Mouse (Mus musculus) embryonic facial prominence, embryonic 15.5 days (tissue): ENCODE measurements around the gene Vmn2r100. TPM values are rescaled to one million over a fixed set of nuclear protein-coding genes. Genes with fewer than 3 reads are reported as not detected.

Experiments
- ATAC-seq: fragments of 200-750 bp; cut with Nextera tagmentation; 2 replicates; pipeline ENCODE4 v1.8.0; 2017; ENCODE audit warnings: low read depth, moderate TSS enrichment; ENCODE audit not compliant: insufficient number of reproducible peaks, low FRiP score, low TSS enrichment
- H3K27ac ChIP-seq: fragments of 300-500 bp; sonication (generic); replicated peaks from 2 replicates; pipeline ENCODE4 v1.5.1; 2015; ENCODE audit warnings: mild to moderate bottlenecking, inconsistent platforms
- H3K27me3 ChIP-seq: fragments of 300-500 bp; sonication (generic); 2 replicates; pipeline ENCODE4 v1.6.1; 2015; ENCODE audit warnings: inconsistent platforms
- H3K36me3 ChIP-seq: fragments of 300-500 bp; sonication (generic); 2 replicates; pipeline ENCODE4 v1.6.1; 2015; ENCODE audit warnings: mild to moderate bottlenecking, inconsistent platforms
- H3K4me1 ChIP-seq: fragments of 300-500 bp; sonication (generic); 2 replicates; pipeline ENCODE4 v1.6.1; 2015; ENCODE audit warnings: inconsistent platforms
- H3K4me2 ChIP-seq: fragments of 300-500 bp; sonication (generic); replicated peaks from 2 replicates; pipeline ENCODE4 v1.6.1; 2015; ENCODE audit warnings: mild to moderate bottlenecking, inconsistent platforms
- H3K4me3 ChIP-seq: fragments of 300-500 bp; sonication (generic); replicated peaks from 2 replicates; pipeline ENCODE4 v1.5.1; 2015; ENCODE audit warnings: mild to moderate bottlenecking, inconsistent platforms
- H3K9ac ChIP-seq: fragments of 300-500 bp; sonication (generic); 2 replicates; pipeline ENCODE4 v1.6.1; 2015; ENCODE audit warnings: inconsistent platforms
- H3K9me3 ChIP-seq: fragments of 300-500 bp; sonication (generic); replicated peaks from 2 replicates; pipeline ENCODE4 v1.6.1; 2016; ENCODE audit warnings: inconsistent platforms
- polyA plus RNA-seq: library from polyadenylated mRNA; unstranded; fragments of >200 nt; fragmentation: Nextera tagmentation; extraction: Ambion mirVana; gene quantifications from 2 replicates; pipeline ENCODE4 v1.2.1, GENCODE M21; 2015

Gene Vmn2r100
- not detected in 2 replicates for polyA plus RNA-seq

DNA sequence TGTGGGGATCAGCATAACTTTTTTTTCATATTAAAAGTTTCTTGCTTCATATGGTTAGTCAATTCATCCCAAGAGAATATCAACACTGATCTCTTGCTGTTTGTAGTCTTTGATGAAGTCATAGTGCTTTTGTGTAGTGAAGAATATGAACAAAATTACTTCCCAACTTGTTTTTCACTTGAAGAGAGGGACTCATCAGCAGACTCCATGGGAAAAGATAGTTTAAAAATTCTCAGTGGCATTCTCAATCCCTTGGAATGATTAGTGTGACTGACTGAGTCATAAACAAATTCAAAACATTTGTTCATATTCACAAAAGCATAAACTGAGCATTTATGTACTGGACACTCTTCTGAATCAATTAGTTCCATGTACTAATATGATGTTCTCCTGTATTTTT lies at the start of gene Vmn2r100:
Gene Vmn2r100, plus strand, starts transcription at position 301 of the 400 bp plus-strand sequence.
- H3K27me3 ChIP-seq, result no peaks in the 10 kb centered on the region
- H3K4me2 ChIP-seq, result no peak within 1 kb of the TSS
- no peaks in the 10 kb centered on the region for H3K9me3 ChIP-seq
- no peaks in the 10 kb centered on the region for H3K4me1 ChIP-seq
- no peak within 1 kb of the TSS for H3K9ac ChIP-seq
- H3K36me3 ChIP-seq, result no peaks in the 10 kb centered on the region
- ATAC-seq, result no peak
- H3K27ac ChIP-seq, result no peak within 1 kb of the TSS
- H3K4me3 ChIP-seq, result no peak within 1 kb of the TSS

DNA sequence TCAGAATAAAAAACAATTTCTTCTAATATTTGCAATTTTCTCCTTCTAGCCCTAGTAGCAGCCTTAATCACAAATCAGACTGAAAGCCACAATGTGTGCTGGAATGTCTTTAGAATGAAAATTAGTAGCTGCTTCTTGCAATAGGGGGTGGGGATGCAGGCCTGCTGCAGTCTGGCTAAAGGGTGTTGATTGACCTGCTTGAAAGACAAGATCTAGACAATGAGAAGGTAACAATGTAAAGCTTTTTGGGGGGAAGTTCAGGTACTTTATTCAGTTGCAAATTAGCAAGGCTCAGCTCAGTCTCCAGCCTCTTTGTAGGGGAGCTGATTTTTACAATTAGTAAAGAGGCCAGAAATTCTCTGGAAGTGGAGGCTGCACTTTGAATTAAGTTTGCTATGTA lies 21.7 kb upstream of the Vmn2r100 start:
- Histone ChIP-seq H3K9ac (no peak overlapping the region), H3K4me1 (no peaks in the 10 kb centered on the region), H3K4me2 (no peak overlapping the region), H3K27ac (no peak overlapping the region), H3K36me3 (no peaks in the 10 kb centered on the region), H3K27me3 (no peaks in the 10 kb centered on the region), H3K9me3 (peaks cover 3% of the 10 kb centered on the region; the same call in 1 of the 2 replicates), H3K4me3 (no peak overlapping the region)
- ATAC-seq, result no peak

DNA sequence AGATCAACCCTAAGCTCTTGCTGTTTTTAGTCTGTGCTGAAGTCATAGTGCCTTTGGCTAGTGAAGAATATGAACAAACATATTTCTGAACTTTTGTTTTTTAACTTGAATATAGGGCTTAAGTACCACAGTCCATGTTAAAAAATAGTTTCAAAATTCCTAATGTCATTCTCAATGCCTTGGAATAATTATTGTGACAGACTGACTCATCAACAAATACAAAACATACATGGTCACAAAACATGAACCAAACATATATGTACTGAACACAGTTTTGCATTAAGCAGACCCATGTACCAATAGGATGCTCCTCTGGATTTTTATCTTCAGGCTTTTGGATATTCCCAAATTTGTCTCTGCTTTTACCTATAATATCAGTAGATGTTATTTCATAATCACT lies 72.4 kb downstream of the Vmn2r100 start, which contains the start of gene Vmn2r101:
Gene Vmn2r101, plus strand, starts transcription at position 301 of the 400 bp plus-strand sequence.
- H3K4me3 ChIP-seq, result no peak within 1 kb of the TSS
- no peaks in the 10 kb centered on the region for H3K36me3 ChIP-seq
- H3K27me3 ChIP-seq, result no peaks in the 10 kb centered on the region
- H3K9ac ChIP-seq, result no peak within 1 kb of the TSS
- ATAC-seq, result no peak
- H3K27ac ChIP-seq, result no peak within 1 kb of the TSS
- H3K9me3 ChIP-seq, result no peaks in the 10 kb centered on the region
- H3K4me1 ChIP-seq, result no peaks in the 10 kb centered on the region
- no peak within 1 kb of the TSS for H3K4me2 ChIP-seq

Other genes starting within 250 kb of the Vmn2r100 start
- not detected in 2 replicates for gene Vmn2r99, start 142.8 kb upstream of the Vmn2r100 start, polyA plus RNA-seq
- gene Vmn2r101, start 72.5 kb downstream of the Vmn2r100 start, polyA plus RNA-seq, result not detected in 2 replicates
- not detected in 2 replicates for gene Vmn2r102, start 155.6 kb downstream of the Vmn2r100 start, polyA plus RNA-seq